Mouse (Mus musculus) spleen, adult 18-20 months (tissue): Measurements from ENCODE around the gene Sptssb.

Source experiments
- DNase-seq, 2 experiments: peaks; one replicate each; pipeline ENCODE4 v3.0.0; 2022; ENCODE audit warnings: mixed read lengths in 2 of 2

Sptssb gene

GRCm38 (mm10) chr3:69859858-69860588, at the start of gene Sptssb:
Gene Sptssb (minus strand): TSS chr3:69859940.
- DNase-seq, result no peak

GRCm38 (mm10) chr3:69908074-69908473, 48.3 kb upstream of the Sptssb start:
- DNase-seq, result no peak

GRCm38 (mm10) chr3:69907564-69907963, 47.8 kb upstream of the Sptssb start:
- DNase-seq, result no peak

GRCm38 (mm10) chr3:69902787-69903477, 43.2 kb upstream of the Sptssb start:
- no peak for DNase-seq

GRCm38 (mm10) chr3:69902382-69902781, 42.6 kb upstream of the Sptssb start:
- DNase-seq, result no peak

GRCm38 (mm10) chr3:69901874-69902381, 42.2 kb upstream of the Sptssb start:
- DNase-seq, result no peak

GRCm38 (mm10) chr3:69900335-69900734, 40.6 kb upstream of the Sptssb start:
- DNase-seq, result no peak

GRCm38 (mm10) chr3:69897917-69898594, 38.3 kb upstream of the Sptssb start:
- DNase-seq, result no peak

- DNase-seq, result no peak
Observed at GRCm38 (mm10) chr3:69895516-69895915, 35.8 kb upstream of the Sptssb start.

GRCm38 (mm10) chr3:69892187-69893094, 32.7 kb upstream of the Sptssb start:
- DNase-seq, result no peak

- DNase-seq, result no peak
Observed at GRCm38 (mm10) chr3:69885866-69886265, 26.1 kb upstream of the Sptssb start.

- no peak for DNase-seq
Observed at GRCm38 (mm10) chr3:69883710-69884109, 24.0 kb upstream of the Sptssb start.

- no peak for DNase-seq
Observed at GRCm38 (mm10) chr3:69877538-69877937, 17.8 kb upstream of the Sptssb start.

GRCm38 (mm10) chr3:69874721-69875120, 15.0 kb upstream of the Sptssb start:
- DNase-seq, result no peak

GRCm38 (mm10) chr3:69872661-69873327, 13.1 kb upstream of the Sptssb start:
- no peak for DNase-seq

- no peak for DNase-seq
Observed at GRCm38 (mm10) chr3:69871174-69871573, 11.4 kb upstream of the Sptssb start.

GRCm38 (mm10) chr3:69869702-69870101, 10.0 kb upstream of the Sptssb start:
- no peak for DNase-seq

- no peak for DNase-seq
Observed at GRCm38 (mm10) chr3:69861789-69862395, 2.2 kb upstream of the Sptssb start.

GRCm38 (mm10) chr3:69860589-69861521, 1.1 kb upstream of the Sptssb start:
- DNase-seq, result no peak

- no peak for DNase-seq
Observed at GRCm38 (mm10) chr3:69839485-69839884, 20.3 kb downstream of the Sptssb start.
